Comparison of ENCODE assay signal across 18 mouse cellular contexts in the genomic region with DNA sequence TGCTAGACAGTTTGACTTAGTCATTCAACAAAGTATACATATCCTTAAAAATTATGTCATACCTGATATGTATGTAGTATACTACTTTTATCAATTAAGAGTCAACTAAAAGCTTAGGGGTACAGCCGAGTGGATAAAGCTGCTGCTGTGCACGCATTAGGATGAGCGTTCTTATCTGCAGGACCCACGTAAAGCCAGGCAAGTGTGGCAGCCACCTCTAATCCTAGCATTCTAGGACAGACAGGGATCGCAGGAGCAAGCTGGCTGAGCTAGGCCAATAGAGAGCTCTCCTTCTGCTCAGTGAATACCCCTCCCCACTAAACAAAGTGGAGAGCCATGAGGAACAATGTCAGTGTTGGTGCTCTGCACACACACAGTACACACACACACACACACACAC.
"Had no signal": no experiment of that assay in that cellular context is flagged by ENCODE, and none has a peak within 500 bp of the region (broad histone marks: within the 10 kb centered on the region; RNA-seq: fewer than 3 reads in every experiment).

No protein-coding gene starts in this region.

- H3K9me3 ChIP-seq: lung, embryonic 15.5 days; megakaryocyte, embryonic 14.5 days; midbrain, embryonic 13.5 days; midbrain, embryonic 15.5 days; neural tube, embryonic 12.5 days had no signal

- H3K4me2 ChIP-seq: lung, embryonic 15.5 days; midbrain, embryonic 11.5 days; midbrain, embryonic 13.5 days; midbrain, embryonic 15.5 days; neural tube, embryonic 12.5 days had no signal

- H3K27ac ChIP-seq: lung, embryonic 15.5 days; macrophage; midbrain, embryonic 13.5 days; midbrain, embryonic 15.5 days; neural tube, embryonic 12.5 days had no signal

- ATAC-seq: lung, postnatal 0 days; midbrain, embryonic 13.5 days; midbrain, embryonic 15.5 days had no signal

- H3K36me3 ChIP-seq: lung, embryonic 15.5 days; midbrain, embryonic 13.5 days; midbrain, embryonic 15.5 days; neural tube, embryonic 12.5 days had no signal

- DNase-seq: lung, adult 2 months; lung, postnatal 14 days; lung, postnatal 36 days; right cerebral cortex, adult 18-20 months; right cerebral cortex, postnatal 25 days; right cerebral cortex, postnatal 4 days; spleen, adult 18-20 months; thymus, adult 18-20 months; thymus, postnatal 25 days; thymus, postnatal 4 days had no signal

- H3K27me3 ChIP-seq: lung, embryonic 15.5 days; megakaryocyte, embryonic 14.5 days; midbrain, embryonic 15.5 days had no signal

- H3K4me3 ChIP-seq: lung, embryonic 15.5 days; megakaryocyte, embryonic 14.5 days; midbrain, embryonic 13.5 days; midbrain, embryonic 15.5 days; neural tube, embryonic 12.5 days had no signal

- H3K9ac ChIP-seq: lung, embryonic 15.5 days; midbrain, embryonic 13.5 days; midbrain, embryonic 15.5 days; neural tube, embryonic 12.5 days had no signal
